Mouse (Mus musculus): ENCODE data around the gene Fstl1.
A peak's percentile ranks its signal among the peaks of the same experiment; 100 is the strongest.

The Fstl1 gene

GRCm38 (mm10) chr16:37868506-37869469 lies 92.1 kb downstream of the Fstl1 start:
- peak; percentile 17 for DNase-seq (ENCODE audit: low read depth, low spot score)

GRCm38 (mm10) chr16:37869470-37870231 lies 93.0 kb downstream of the Fstl1 start:
- no peak for DNase-seq (ENCODE audit: low read depth, low spot score)

- DNase-seq (ENCODE audit: low read depth, low spot score), result no peak
These were observed 94.5 kb downstream of the Fstl1 start for GRCm38 (mm10) chr16:37871112-37871715.

- no peak for DNase-seq (ENCODE audit: low read depth, low spot score)
These were observed 98.0 kb downstream of the Fstl1 start for GRCm38 (mm10) chr16:37874501-37875235.

GRCm38 (mm10) chr16:37877406-37877805 lies 100.7 kb downstream of the Fstl1 start:
- DNase-seq (ENCODE audit: low read depth, low spot score), result no peak

- DNase-seq (ENCODE audit: low read depth, low spot score), result no peak
These were observed 102.4 kb downstream of the Fstl1 start for GRCm38 (mm10) chr16:37878951-37879505.

- no peak for DNase-seq (ENCODE audit: low read depth, low spot score)
These were observed 103.2 kb downstream of the Fstl1 start for GRCm38 (mm10) chr16:37879750-37880419.

GRCm38 (mm10) chr16:37881168-37881567 lies 104.5 kb downstream of the Fstl1 start:
- DNase-seq (ENCODE audit: low read depth, low spot score), result no peak

All from embryo, embryonic 11.5 days (tissue).